Mouse (Mus musculus) liver, postnatal 0 days (tissue): ENCODE results near the gene Utp11.

Experiments used
- CTCF ChIP-seq: sonication (generic); IDR thresholded peaks from 2 replicates; pipeline ENCODE4 v1.5.1; 2016; ENCODE audit warnings: antibody characterized with exemption, low read depth
- EP300 ChIP-seq: IDR thresholded peaks from 2 replicates; pipeline ENCODE4 v1.6.1; 2016; ENCODE audit warnings: antibody characterized with exemption, low read depth, mild to moderate bottlenecking

- TF ChIP-seq CTCF (no peak), EP300 (no peak)
These were observed 12.4 kb upstream of the Utp11 start for GRCm38 (mm10) chr4:124705661-124706269.
